Mouse (Mus musculus) embryonic facial prominence, embryonic 14.5 days (tissue): ENCODE results near the gene Sugct. TPM values are rescaled to one million over a fixed set of nuclear protein-coding genes. Genes with fewer than 3 reads are reported as not detected.

ENCODE experiments used
- ATAC-seq: fragments of 200-750 bp; cut with Nextera tagmentation; 2 replicates; pipeline ENCODE4 v1.8.0; 2017; ENCODE audit warnings: low read depth, moderate number of reproducible peaks, moderate TSS enrichment
- DNase-seq: peaks from one replicate; pipeline ENCODE4 v3.0.0-alpha.2; 2015; ENCODE audit warnings: low spot score
- H3K27ac ChIP-seq: fragments of 300-500 bp; sonication (generic); replicated peaks from 2 replicates; pipeline ENCODE4 v1.5.1; 2014; ENCODE audit warnings: low read depth, mild to moderate bottlenecking, low read length, moderate library complexity
- H3K27me3 ChIP-seq: fragments of 300-500 bp; sonication (generic); replicated peaks from 2 replicates; pipeline ENCODE4 v1.6.1; 2014; ENCODE audit warnings: low read length; ENCODE audit not compliant: control insufficient read depth, insufficient read depth
- H3K36me3 ChIP-seq: fragments of 300-500 bp; sonication (generic); 2 replicates; pipeline ENCODE4 v1.6.1; 2014; ENCODE audit warnings: low read length, mixed read lengths; ENCODE audit not compliant: control insufficient read depth, insufficient read depth
- H3K4me1 ChIP-seq: fragments of 300-500 bp; sonication (generic); 2 replicates; pipeline ENCODE4 v1.6.1; 2014; ENCODE audit warnings: antibody characterized with exemption, low read length; ENCODE audit not compliant: control insufficient read depth, insufficient read depth
- H3K4me2 ChIP-seq: fragments of 300-500 bp; sonication (generic); 2 replicates; pipeline ENCODE4 v1.6.1; 2014; ENCODE audit warnings: low read depth, mild to moderate bottlenecking, low read length, moderate library complexity, mixed read lengths
- H3K4me3 ChIP-seq: fragments of 300-500 bp; sonication (generic); 2 replicates; pipeline ENCODE4 v1.5.1; 2014; ENCODE audit warnings: low read depth, mild to moderate bottlenecking, low read length
- H3K9ac ChIP-seq: fragments of 300-500 bp; sonication (generic); 2 replicates; pipeline ENCODE4 v1.6.1; 2014; ENCODE audit warnings: low read depth, mild to moderate bottlenecking, low read length, moderate library complexity, mixed read lengths
- H3K9me3 ChIP-seq: fragments of 300-500 bp; sonication (generic); 2 replicates; pipeline ENCODE4 v1.6.1; 2016; ENCODE audit warnings: low read length; ENCODE audit not compliant: control insufficient read depth
- WGBS: fragments of 180-500 bp; shearing (Covaris S2); extraction: QIAGEN DNeasy Blood & Tissue Kit; methylation state at CpG from one replicate; pipeline ENCODE4 v1.1.7; 2014; 5-methylcytosine and 5-hydroxymethylcytosine counted together
- polyA plus RNA-seq: library from polyadenylated mRNA; unstranded; fragments of >200 nt; fragmentation: Nextera tagmentation; extraction: Ambion mirVana; gene quantifications from 2 replicates; pipeline ENCODE4 v1.2.1, GENCODE M21; 2014

The Sugct gene
- polyA plus RNA-seq, 1 experiment from 2014 or later: 3.4 TPM

GRCm38 (mm10) chr13:17296912-17297311 lies 398.4 kb downstream of the Sugct start:
- WGBS: 34% methylated on average over 4 of the region's 4 CpGs
- peak; percentile 44; the same call in 1 of the 2 replicates for ATAC-seq
- Histone ChIP-seq H3K9me3 (no peaks in the 10 kb centered on the region), H3K36me3 (no peaks in the 10 kb centered on the region), H3K9ac (no peak overlapping the region), H3K27me3 (no peaks in the 10 kb centered on the region), H3K4me1 (peaks cover 8% of the 10 kb centered on the region; the same call in 1 of the 2 replicates), H3K4me3 (no peak overlapping the region), H3K27ac (peak overlapping the region; percentile 63; the same call in 1 of the 2 replicates), H3K4me2 (no peak overlapping the region)
- DNase-seq: peak; percentile 31

- WGBS: 34% methylated on average over 3 of the region's 3 CpGs
- ATAC-seq (0 out of 2 replicates have a peak, but pooled peaks have one; percentile 60), DNase-seq (peak; percentile 90)
- Histone ChIP-seq H3K27me3 (no peaks in the 10 kb centered on the region), H3K27ac (no peak overlapping the region), H3K4me3 (no peak overlapping the region), H3K9me3 (no peaks in the 10 kb centered on the region), H3K9ac (no peak overlapping the region), H3K36me3 (no peaks in the 10 kb centered on the region), H3K4me1 (peaks cover 8% of the 10 kb centered on the region; the same call in 1 of the 2 replicates), H3K4me2 (no peak overlapping the region)
Measured at GRCm38 (mm10) chr13:17296460-17296859, 398.9 kb downstream of the Sugct start.

DNA sequence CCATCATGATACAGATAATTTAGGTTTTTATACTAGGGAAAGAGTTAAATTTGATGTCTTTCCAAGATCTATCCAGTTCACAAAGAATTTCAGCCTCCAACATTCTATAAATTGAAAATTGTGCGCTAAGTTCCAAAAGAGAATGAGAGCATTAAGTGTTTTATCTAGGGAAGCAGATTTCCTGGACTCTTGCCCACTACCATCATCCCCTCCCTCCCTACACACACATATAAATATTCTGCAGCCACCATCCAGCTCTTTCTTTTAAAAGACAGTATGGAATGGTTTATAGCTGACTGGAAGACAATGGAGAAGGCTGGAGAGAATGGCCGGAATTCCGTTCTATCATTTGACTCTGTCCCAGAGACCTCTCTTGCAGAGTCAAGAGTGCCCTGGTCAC lies 404.3 kb downstream of the Sugct start:
- no peak overlapping the region for H3K9ac ChIP-seq
- no peaks in the 10 kb centered on the region for H3K27me3 ChIP-seq
- ATAC-seq (no peak), DNase-seq (peak; percentile 64)
- H3K4me2 ChIP-seq: no peak overlapping the region
- H3K4me1 ChIP-seq: peaks cover 6% of the 10 kb centered on the region; the same call in 1 of the 2 replicates
- H3K9me3 ChIP-seq: no peaks in the 10 kb centered on the region
- H3K27ac ChIP-seq: no peak overlapping the region; the same call in 1 of the 2 replicates
- WGBS: 60% methylated on average over 3 of the region's 3 CpGs
- no peak overlapping the region for H3K4me3 ChIP-seq
- H3K36me3 ChIP-seq: no peaks in the 10 kb centered on the region

DNA sequence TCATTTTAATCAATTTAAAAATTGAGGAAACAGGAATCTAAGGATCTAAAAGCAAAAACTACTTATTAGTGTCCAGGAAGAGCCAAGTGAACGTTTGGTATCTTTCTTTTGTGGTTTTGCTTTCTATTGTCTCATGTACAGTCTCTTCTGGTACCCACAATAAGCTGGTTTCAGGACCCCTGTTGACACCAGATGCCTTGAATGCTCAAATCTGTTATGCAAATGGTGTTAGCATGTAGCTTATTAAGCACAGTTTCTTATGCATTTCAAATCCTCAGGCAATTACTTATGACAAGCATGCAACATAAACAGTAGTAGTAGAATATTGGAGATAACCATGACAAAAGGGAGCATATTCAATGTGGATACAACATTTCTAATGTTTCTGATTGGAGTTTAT lies 407.0 kb downstream of the Sugct start:
- no peak for ATAC-seq
- 48% methylated on average over 1 of the region's 1 CpGs for WGBS
- H3K9ac ChIP-seq: no peak overlapping the region

GRCm38 (mm10) chr13:17245936-17246335 lies 449.4 kb downstream of the Sugct start:
- Histone ChIP-seq H3K9me3 (no peaks in the 10 kb centered on the region), H3K9ac (no peak overlapping the region), H3K4me1 (no peaks in the 10 kb centered on the region), H3K36me3 (no peaks in the 10 kb centered on the region), H3K4me3 (no peak overlapping the region), H3K27me3 (no peaks in the 10 kb centered on the region), H3K4me2 (no peak overlapping the region), H3K27ac (no peak overlapping the region)
- no peak for DNase-seq
- WGBS: 76% methylated on average over 3 of the region's 3 CpGs
- ATAC-seq: no peak

More for the DNA sequence above, 407.0 kb downstream of the Sugct start:
- no peak overlapping the region for H3K4me2 ChIP-seq
- H3K36me3 ChIP-seq: no peaks in the 10 kb centered on the region
- H3K4me1 ChIP-seq: peaks cover 6% of the 10 kb centered on the region; the same call in 1 of the 2 replicates
- no peaks in the 10 kb centered on the region for H3K9me3 ChIP-seq
- no peaks in the 10 kb centered on the region for H3K27me3 ChIP-seq
- no peak for DNase-seq
- H3K4me3 ChIP-seq: no peak overlapping the region
- H3K27ac ChIP-seq: no peak overlapping the region

DNA sequence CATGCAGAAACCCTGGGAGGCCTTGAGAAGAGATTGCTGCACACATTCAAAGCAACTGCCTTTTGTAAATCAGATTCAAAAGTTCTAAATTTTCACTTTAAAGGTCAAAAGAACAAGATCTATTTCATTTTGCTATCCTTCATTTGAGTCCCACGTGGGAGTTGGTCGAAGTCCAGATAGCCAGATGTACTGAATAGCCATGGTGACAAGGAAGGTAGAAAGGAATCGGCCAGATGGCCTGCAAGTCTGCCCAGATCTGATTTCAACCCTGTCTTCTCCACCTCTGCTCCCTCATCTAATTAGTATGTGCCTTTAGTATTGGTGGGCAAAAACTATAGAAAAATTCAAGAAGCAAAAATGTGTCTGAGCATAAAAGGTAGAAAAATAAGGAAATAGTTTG lies 478.8 kb downstream of the Sugct start:
- H3K27ac ChIP-seq: no peak overlapping the region
- H3K36me3 ChIP-seq: no peaks in the 10 kb centered on the region
- H3K4me3 ChIP-seq: no peak overlapping the region
- H3K9ac ChIP-seq: no peak overlapping the region
- no peak for ATAC-seq
- no peaks in the 10 kb centered on the region for H3K27me3 ChIP-seq
- H3K9me3 ChIP-seq: no peaks in the 10 kb centered on the region
- WGBS: 31% methylated on average over 3 of the region's 3 CpGs
- H3K4me1 ChIP-seq: peaks cover 10% of the 10 kb centered on the region; the same call in 1 of the 2 replicates
- H3K4me2 ChIP-seq: no peak overlapping the region
- no peak for DNase-seq

GRCm38 (mm10) chr13:17212681-17213080 lies 482.7 kb downstream of the Sugct start:
- H3K36me3 ChIP-seq: no peaks in the 10 kb centered on the region
- H3K4me3 ChIP-seq: no peak overlapping the region
- no peak overlapping the region for H3K27ac ChIP-seq
- H3K4me2 ChIP-seq: no peak overlapping the region
- no peak overlapping the region for H3K9ac ChIP-seq
- DNase-seq (no peak), ATAC-seq (no peak)
- H3K27me3 ChIP-seq: no peaks in the 10 kb centered on the region
- no peaks in the 10 kb centered on the region for H3K9me3 ChIP-seq
- peaks cover 10% of the 10 kb centered on the region; the same call in 1 of the 2 replicates for H3K4me1 ChIP-seq

DNA sequence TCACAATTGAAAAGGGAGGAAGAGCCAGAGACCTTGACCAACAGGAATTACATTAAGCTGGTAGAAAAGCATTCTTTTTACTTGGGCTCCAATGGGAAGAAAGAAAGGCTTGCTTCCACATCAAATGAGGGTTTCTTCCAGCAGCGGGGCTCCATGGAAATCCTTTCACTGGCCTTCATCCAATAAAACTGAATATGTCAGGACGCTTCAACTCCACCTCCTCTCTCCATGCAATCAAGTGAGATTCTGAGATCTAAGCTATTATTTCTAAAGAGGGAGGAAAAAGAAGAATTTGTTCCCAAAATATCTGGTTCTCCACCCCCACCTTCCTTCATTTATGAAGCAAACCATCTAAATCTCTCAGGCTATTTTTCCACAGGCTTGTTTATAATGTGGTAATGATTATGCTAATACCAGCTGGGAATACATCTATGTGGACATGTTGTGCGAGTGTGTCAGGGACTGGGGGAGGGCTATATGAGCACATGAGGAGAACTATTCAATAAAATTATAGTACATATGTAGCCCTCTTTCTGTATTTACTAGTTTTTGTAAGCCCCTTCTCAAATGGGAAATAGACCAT lies 505.1 kb downstream of the Sugct start:
- H3K27me3 ChIP-seq: no peaks in the 10 kb centered on the region
- no peak overlapping the region for H3K4me3 ChIP-seq
- H3K27ac ChIP-seq: peak overlapping the region; percentile 56; the same call in 1 of the 2 replicates
- H3K4me2 ChIP-seq: no peak overlapping the region
- no peaks in the 10 kb centered on the region for H3K9me3 ChIP-seq
- DNase-seq: peak; percentile 76
- H3K9ac ChIP-seq: no peak overlapping the region
- peaks cover 11% of the 10 kb centered on the region for H3K4me1 ChIP-seq
- WGBS: 44% methylated on average over 3 of the region's 3 CpGs
- peak; percentile 55; the same call in 1 of the 2 replicates for ATAC-seq
- no peaks in the 10 kb centered on the region for H3K36me3 ChIP-seq

GRCm38 (mm10) chr13:17185253-17185652 lies 510.1 kb downstream of the Sugct start:
- WGBS: 21% methylated on average over 8 of the region's 8 CpGs
- Histone ChIP-seq H3K9ac (no peak overlapping the region), H3K4me3 (no peak overlapping the region), H3K36me3 (no peaks in the 10 kb centered on the region), H3K27ac (no peak overlapping the region), H3K9me3 (no peaks in the 10 kb centered on the region), H3K27me3 (no peaks in the 10 kb centered on the region), H3K4me2 (no peak overlapping the region), H3K4me1 (peaks cover 9% of the 10 kb centered on the region)
- DNase-seq: peak; percentile 12
- ATAC-seq: peak; percentile 60; the same call in 1 of the 2 replicates
